22 mouse cellular contexts compared by ENCODE assay signal in genomic region chr10:125026851-125027250, GRCm38 (mm10).
DNase-seq lines count a peak whose midpoint lies in the region; ATAC-seq and TF ChIP-seq lines count a peak whose summit lies in the region.
"Had no signal": no experiment of that assay in that cellular context is flagged by ENCODE, and none has a peak within 500 bp of the region (broad histone marks: within the 10 kb centered on the region; RNA-seq: fewer than 3 reads in every experiment).

No protein-coding gene starts in this region.

- no peak for TF ChIP-seq CTCF in brain, embryonic 14.5 days (IDR thresholded peaks at IDR 0.05; ENCODE audit: borderline replicate concordance, extremely low read depth, insufficient read depth, insufficient read length)

- TF ChIP-seq POLR2A in brain, embryonic 14.5 days (IDR thresholded peaks at IDR 0.05; ENCODE audit: borderline replicate concordance, extremely low read depth, insufficient read depth, insufficient read length, poor library complexity, severe bottlenecking) = no peak

- no peak overlapping the region for H3K27ac ChIP-seq in forebrain, embryonic 13.5 days
- H3K27ac ChIP-seq in forebrain, embryonic 11.5 days (ENCODE audit: low read depth, low read length) = no peak overlapping the region
- H3K27ac ChIP-seq: embryonic facial prominence, embryonic 13.5 days; heart, embryonic 15.5 days; kidney, embryonic 15.5 days; limb, embryonic 15.5 days; midbrain, embryonic 13.5 days; neural tube, embryonic 15.5 days; stomach, embryonic 15.5 days had no signal

- WGBS in forebrain, embryonic 13.5 days = 85% methylated on average over 2 of the region's 2 CpGs
- 83% methylated on average over 2 of the region's 2 CpGs for WGBS in forebrain, embryonic 11.5 days

- H3K4me2 ChIP-seq in forebrain, embryonic 13.5 days = no peak overlapping the region
- H3K4me2 ChIP-seq in forebrain, embryonic 11.5 days (ENCODE audit: low read depth, low read length, severe bottlenecking) = no peak overlapping the region
- H3K4me2 ChIP-seq: embryonic facial prominence, embryonic 13.5 days; heart, embryonic 15.5 days; kidney, embryonic 15.5 days; limb, embryonic 15.5 days; midbrain, embryonic 13.5 days; neural tube, embryonic 15.5 days; stomach, embryonic 15.5 days had no signal

- H3K9ac ChIP-seq in forebrain, embryonic 13.5 days = no peak overlapping the region
- H3K9ac ChIP-seq in forebrain, embryonic 11.5 days (ENCODE audit: low read length) = no peak overlapping the region
- H3K9ac ChIP-seq: embryonic facial prominence, embryonic 13.5 days; heart, embryonic 15.5 days; kidney, embryonic 15.5 days; limb, embryonic 15.5 days; midbrain, embryonic 13.5 days; neural tube, embryonic 15.5 days; stomach, embryonic 15.5 days had no signal

- H3K4me1 ChIP-seq in forebrain, embryonic 13.5 days = no peaks in the 10 kb centered on the region
- no peaks in the 10 kb centered on the region for H3K4me1 ChIP-seq in forebrain, embryonic 11.5 days (replicated peaks; ENCODE audit: control insufficient read depth, insufficient read depth, low read length)
- H3K4me1 ChIP-seq: embryonic facial prominence, embryonic 13.5 days; heart, embryonic 15.5 days; kidney, embryonic 15.5 days; limb, embryonic 15.5 days; midbrain, embryonic 13.5 days; neural tube, embryonic 15.5 days; stomach, embryonic 15.5 days had no signal

- H3K4me3 ChIP-seq in forebrain, embryonic 13.5 days = no peak overlapping the region
- no peak overlapping the region for H3K4me3 ChIP-seq in forebrain, embryonic 11.5 days (ENCODE audit: low read depth, low read length)
- H3K4me3 ChIP-seq: embryonic facial prominence, embryonic 13.5 days; heart, embryonic 15.5 days; kidney, embryonic 15.5 days; limb, embryonic 15.5 days; midbrain, embryonic 13.5 days; neural tube, embryonic 15.5 days; stomach, embryonic 15.5 days had no signal

- DNase-seq in forebrain, embryonic 11.5 days (ENCODE audit: low spot score) = no peak
- DNase-seq in brain, embryonic 14.5 days (ENCODE audit: low read depth) = peak; percentile 76
- DNase-seq in layer of hippocampus, adult 11-12 months (ENCODE audit: low spot score) = peak; percentile 24
- DNase-seq in layer of hippocampus, postnatal 14 days (ENCODE audit: low spot score in 2 of 2) = peak; percentile 12 to 45
- DNase-seq in cerebellum, postnatal 14 days = no peak
- DNase-seq in retina, postnatal 1 day = no peak
- DNase-seq: B cell, adult 2 months; cerebellum, adult 9-11 months; gastrocnemius, postnatal 25 days; lung, postnatal 10 days; right cerebral cortex, postnatal 25 days; thymus, adult 2 months had no signal

- no peaks in the 10 kb centered on the region for H3K9me3 ChIP-seq in forebrain, embryonic 13.5 days (replicated peaks)
- H3K9me3 ChIP-seq in forebrain, embryonic 11.5 days (ENCODE audit: control insufficient read depth, low read length) = no peaks in the 10 kb centered on the region
- H3K9me3 ChIP-seq: embryonic facial prominence, embryonic 13.5 days; heart, embryonic 15.5 days; kidney, embryonic 15.5 days; limb, embryonic 15.5 days; midbrain, embryonic 13.5 days; neural tube, embryonic 15.5 days; stomach, embryonic 15.5 days had no signal

- H3K36me3 ChIP-seq in forebrain, embryonic 13.5 days (ENCODE audit: poor library complexity, severe bottlenecking) = no peaks in the 10 kb centered on the region
- no peaks in the 10 kb centered on the region for H3K36me3 ChIP-seq in forebrain, embryonic 11.5 days (ENCODE audit: control insufficient read depth, insufficient read depth, low read length)
- H3K36me3 ChIP-seq: embryonic facial prominence, embryonic 13.5 days; heart, embryonic 15.5 days; kidney, embryonic 15.5 days; limb, embryonic 15.5 days; midbrain, embryonic 13.5 days; neural tube, embryonic 15.5 days; stomach, embryonic 15.5 days had no signal

- peak; percentile 48; the same call in 1 of the 2 replicates for ATAC-seq in forebrain, embryonic 13.5 days
- ATAC-seq in forebrain, embryonic 11.5 days (replicated peaks; ENCODE audit: low FRiP score) = no peak
- ATAC-seq: hindbrain, embryonic 16.5 days; intestine, postnatal 0 days; midbrain, embryonic 13.5 days had no signal

- no peaks in the 10 kb centered on the region for H3K27me3 ChIP-seq in forebrain, embryonic 13.5 days
- H3K27me3 ChIP-seq in forebrain, embryonic 11.5 days (ENCODE audit: control insufficient read depth, insufficient read depth, low read length) = no peaks in the 10 kb centered on the region
- H3K27me3 ChIP-seq: embryonic facial prominence, embryonic 13.5 days; heart, embryonic 15.5 days; kidney, embryonic 15.5 days; limb, embryonic 15.5 days; midbrain, embryonic 13.5 days; neural tube, embryonic 15.5 days; stomach, embryonic 15.5 days had no signal

Comparison
In these comparisons a context has a peak if more than half of its experiments do, and no peak if none do; other contexts are left out.
1. DNase-seq: peak in brain, embryonic 14.5 days (single experiment), layer of hippocampus, adult 11-12 months (single experiment) and layer of hippocampus, postnatal 14 days (2 of 2); none in forebrain, embryonic 11.5 days (single experiment), cerebellum, postnatal 14 days (0 of 2) and retina, postnatal 1 day (single experiment).